Mouse (Mus musculus): Measurements from ENCODE around the gene Gdap1l1. TPM values are rescaled to one million over a fixed set of nuclear protein-coding genes. Genes with fewer than 3 reads are reported as not detected.

Gene Gdap1l1
- total RNA-seq, 2 experiments from 2014 or later = 72.6 to 73.9 TPM

DNA sequence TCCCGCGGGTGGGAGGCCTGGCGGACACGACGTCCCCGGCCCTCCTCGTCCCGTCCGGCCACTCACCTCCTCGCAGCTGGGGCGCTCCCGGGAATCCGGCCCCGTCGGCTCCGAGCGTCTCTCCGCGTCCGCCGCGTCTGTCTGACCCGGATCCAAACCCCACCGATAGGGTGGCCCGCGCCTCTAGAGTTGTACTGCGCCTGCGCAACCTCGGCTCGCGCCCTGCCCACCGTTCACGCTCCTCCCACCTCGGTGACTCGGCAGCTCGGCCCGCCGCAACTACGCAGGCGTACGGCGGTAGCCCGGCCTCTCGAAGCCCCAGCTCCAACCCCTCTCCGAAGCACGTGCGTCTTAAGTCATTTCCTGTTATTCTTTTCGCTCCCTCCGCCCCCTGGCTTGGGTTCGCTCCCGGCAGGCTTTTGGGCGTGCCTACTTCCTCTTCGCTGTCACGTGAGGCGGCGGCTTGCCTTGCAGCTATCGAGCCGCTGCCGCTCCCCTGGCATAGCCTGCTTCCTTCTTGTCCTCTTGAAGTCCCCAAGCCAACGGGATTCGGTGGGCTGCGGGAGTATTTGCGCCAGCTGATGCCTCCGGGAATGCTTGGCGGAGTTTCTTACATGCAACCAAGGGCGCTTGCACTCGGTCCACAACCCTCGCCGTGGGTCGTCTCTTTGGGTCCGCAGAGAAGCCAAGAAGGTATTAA is 18.8 kb upstream of the Gdap1l1 start:
- DNase-seq (ENCODE audit: low spot score in 2 of 2) = peak; percentile 99 to 100
- intact Hi-C loops (cut with DNase I) = loop anchor here (5.0 kb wide), 1 partner anchor 487 kb away; the partner anchor contains the start of gene Srsf6

DNA sequence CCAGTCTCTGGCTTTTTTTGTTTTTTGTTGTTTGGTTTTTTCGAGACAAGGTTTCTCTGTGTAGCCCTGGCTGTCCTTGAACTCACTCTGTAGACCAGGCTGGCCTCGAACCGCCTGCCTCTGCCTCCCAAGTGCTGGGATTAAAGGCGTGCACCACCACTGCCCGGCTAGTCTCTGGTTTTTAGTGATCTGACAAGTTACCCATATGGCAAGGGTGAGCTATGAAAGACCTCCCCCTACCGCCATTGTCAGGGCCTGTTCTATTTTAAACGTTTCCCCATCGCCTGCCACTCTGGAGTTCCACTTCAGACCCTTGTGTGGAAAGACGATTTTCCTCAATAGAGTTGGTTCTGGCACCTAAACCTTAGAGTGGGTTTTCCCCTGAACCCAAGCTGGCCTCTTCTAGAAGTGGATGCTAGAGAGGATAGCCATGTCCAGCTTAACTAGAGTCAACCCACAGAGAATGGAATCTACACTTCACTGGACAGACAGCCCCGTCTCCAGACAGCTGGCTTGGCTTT is 17.9 kb upstream of the Gdap1l1 start:
- no peak for DNase-seq (ENCODE audit: low spot score in 2 of 2)
- intact Hi-C loops (cut with DNase I) = no loop called here

DNA sequence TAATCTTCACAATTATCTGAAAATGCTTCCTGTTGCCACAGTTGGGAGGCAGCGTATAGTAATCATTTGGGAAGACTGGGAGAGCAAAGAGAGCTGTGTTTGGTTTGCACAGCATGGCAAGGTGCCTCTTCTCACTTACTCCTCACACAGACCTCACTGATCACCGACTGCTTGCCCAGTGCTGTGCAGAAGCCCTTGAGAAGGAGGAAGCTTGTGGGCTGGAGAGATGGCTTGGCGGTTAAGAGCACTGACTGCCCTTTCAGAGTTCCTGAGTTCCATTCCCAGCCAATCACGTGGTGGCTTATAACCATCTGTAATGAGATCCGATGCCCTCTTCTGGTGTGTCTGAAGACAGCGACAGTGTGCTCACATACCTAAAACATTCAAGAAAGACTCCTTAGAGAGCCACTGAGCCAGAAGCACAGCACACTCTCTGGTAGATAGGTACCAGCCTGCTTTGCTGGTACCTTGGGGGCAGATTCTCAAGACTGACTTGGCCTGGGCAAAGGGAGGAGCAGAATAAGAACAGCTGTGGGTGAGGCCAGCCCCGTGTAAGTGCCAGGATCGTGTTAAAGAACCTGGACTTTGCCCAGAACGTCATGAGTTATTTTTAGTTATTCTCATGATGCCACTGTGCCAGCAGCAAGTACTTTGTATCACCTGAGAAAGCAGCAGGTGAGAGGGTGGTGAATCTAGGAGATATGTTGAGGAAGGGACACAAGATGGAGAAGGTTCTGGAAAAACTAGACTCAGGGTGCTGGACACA is 15.2 kb upstream of the Gdap1l1 start:
- no peak for DNase-seq (ENCODE audit: low spot score in 2 of 2)
- intact Hi-C loops (cut with DNase I) = no loop called here

DNA sequence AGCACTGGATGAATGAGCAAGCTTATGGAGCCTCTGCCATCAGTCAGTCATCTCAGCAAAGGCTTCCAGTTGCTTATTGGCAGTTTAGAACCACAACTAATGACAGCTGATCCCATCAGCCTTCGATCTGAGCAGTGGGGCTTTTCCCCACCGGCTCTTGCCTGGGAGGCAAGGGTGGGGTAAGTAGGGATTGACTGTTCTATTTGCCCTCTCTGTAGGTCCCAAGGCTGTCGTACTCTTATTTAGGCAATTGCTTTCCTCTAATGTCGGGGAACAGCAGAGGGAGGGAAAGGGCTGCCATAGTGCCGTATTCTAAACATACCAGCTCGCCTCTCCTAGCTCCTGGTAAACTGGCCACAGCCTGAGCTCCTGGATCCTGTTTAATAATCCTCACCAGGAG is 13.7 kb upstream of the Gdap1l1 start, which contains the start of gene Oser1:
TSS of gene Oser1 (minus strand) at position 101 of the 400 bp plus-strand sequence.
- intact Hi-C loops (cut with DNase I) = no loop called here
- DNase-seq (ENCODE audit: low spot score in 2 of 2) = no peak

DNA sequence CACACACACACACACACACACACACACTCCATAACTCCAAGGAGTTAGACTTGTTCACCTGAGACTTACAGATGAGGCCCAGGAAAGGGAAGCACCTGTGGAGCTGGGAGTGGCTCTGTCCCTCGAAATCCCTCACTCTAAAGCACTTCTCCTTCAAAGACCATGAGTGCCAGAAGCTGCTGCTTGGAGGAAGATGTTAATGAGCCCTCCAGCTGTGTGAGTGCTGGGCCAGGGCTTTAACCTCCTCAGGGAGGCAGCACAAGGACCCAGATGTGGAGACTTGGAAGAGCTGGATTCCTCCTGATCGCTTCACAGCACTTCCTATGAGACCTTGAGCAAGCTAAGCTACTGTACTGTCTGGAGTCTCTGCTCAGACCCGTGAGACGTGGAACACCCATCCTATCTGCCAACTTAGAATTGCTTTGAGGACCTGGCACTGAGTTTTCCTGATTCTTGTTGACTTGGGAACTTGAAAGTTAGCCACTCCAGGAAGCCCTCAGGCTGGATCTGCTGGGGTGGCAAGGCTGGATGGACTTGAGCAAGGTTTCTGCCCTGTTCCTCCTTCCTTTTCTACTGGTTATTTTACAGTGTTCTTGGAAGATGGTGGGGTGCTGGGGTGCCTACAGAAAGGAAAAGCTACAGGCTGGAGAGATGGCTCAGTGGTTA is 9.8 kb upstream of the Gdap1l1 start:
- no peak for DNase-seq (ENCODE audit: low spot score in 2 of 2)
- intact Hi-C loops (cut with DNase I) = no loop called here

DNA sequence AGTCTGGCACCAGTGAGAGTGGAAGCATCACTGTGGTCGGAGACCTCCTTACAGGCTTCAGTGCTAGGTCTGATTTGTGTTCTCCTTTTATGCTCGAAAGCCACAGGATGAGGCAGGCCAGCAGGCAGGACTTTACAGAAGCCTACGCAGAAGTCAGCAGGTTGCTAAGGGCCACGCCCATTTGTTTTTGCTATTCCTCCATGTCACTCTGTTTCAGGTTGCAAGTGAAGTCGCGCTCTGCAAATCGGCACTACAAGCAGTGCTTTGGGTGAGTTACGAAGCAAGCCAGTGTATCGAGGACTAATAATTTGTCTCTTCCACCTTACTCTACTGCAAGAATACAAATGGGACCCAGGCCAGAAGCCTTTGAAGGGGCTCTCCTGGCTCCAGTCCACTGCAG is 7.0 kb upstream of the Gdap1l1 start:
- DNase-seq (ENCODE audit: low spot score in 2 of 2) = no peak
- intact Hi-C loops (cut with DNase I) = no loop called here

DNA sequence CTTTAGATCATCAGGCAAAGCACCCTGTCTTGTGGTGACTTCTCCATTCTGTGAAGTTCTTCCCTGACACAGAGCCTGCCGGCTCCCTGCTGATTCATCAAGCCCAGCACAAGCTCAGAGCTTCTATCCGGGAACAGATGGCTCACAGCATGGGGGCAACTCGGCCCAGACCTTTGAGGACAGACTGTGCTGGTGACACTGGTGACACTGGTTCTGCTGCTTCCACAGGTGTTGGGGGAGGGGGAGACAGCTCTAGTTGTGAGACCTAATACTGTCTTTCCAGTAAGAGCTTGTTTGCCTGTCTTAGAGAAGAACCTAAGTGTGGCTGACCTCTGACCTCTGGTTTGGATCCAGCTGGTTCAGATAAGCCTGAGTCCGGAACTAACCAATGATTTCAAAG is 4.3 kb upstream of the Gdap1l1 start:
- intact Hi-C loops (cut with DNase I) = no loop called here
- DNase-seq (ENCODE audit: low spot score in 2 of 2) = no peak

DNA sequence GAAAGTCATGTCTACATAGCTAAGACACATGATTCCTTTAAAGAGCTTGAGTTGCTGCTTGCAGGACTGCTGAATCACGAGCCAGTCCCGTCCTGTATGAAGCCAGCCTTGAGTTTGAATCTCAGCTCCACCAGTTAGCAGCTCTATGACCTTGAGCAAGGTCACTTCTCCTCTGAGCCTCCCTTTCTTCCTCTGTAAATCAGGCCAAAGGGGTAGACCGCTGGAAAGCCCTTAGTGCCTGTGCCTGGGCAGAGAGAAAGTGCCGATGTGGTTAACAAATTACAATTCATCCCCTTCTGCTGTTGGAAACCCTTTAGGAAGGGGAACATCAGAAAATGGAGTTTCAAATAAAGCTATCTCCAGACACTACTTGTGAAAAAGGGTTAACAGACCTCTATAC is 476 bp upstream of the Gdap1l1 start:
- no peak for DNase-seq (ENCODE audit: low spot score in 2 of 2)
- intact Hi-C loops (cut with DNase I) = no loop called here

DNA sequence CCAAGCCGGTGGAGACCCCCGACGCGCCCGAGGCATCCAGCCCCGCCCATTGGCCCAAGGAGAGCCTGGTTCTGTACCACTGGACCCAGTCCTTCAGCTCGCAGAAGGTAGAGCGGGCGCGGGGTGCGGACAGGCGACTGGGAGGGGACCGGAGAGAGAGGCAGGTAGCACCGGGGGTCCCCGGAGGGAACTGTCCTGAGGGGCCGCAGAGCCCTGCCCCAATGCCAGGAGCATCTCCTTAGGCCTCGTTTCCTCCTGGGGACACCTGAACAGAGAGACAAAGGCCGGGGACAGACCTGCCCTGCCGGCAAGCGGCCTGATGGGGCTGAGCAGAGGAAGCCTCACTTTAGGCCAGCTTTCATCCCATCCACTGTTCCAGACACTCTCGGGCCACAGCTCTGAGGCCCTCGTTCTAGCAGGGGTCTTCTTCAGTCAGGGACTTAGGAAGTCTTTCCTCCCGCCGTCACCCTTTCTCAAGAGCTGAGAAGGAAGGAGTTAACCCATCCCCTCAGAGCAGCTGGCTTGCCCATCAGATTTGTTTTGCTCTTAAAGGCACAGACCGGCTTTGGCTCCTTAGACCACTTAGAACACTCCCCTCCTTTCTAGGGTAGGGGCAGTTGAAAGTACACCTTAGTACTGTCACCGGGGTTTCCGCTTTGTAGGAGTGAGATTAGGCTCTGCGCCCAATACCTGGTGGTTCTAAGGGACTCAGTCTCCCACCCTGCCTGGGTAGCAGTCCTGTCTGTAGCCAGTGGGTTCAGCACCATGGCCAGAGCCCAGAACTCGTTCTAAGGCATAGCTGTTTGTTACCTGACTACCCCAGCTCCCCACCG is 559 bp downstream of the Gdap1l1 start:
- intact Hi-C loops (cut with DNase I) = no loop called here
- DNase-seq (ENCODE audit: low spot score in 2 of 2) = peak in 1 of 2 experiments; percentile 49

DNA sequence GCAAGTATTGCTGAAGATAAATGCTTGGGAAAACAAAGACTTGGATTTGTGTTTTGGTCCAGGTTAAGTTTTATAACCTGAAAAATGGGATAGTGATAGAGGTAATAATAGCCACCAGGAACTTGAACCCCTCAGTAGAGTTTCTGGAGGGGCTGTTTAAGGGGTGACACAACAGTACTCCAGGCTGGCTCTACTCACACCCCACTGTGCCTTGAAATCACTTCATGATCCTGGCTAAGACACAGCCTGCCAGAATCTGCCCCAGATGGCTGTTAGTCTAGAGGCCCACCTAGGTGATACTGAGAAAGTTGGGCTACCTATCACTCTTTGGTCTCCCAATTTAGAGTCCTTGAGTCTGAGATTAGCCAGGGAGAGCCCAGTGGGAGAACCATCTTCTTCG is 1.2 kb downstream of the Gdap1l1 start:
- no peak for DNase-seq (ENCODE audit: low spot score in 2 of 2)
- intact Hi-C loops (cut with DNase I) = no loop called here

DNA sequence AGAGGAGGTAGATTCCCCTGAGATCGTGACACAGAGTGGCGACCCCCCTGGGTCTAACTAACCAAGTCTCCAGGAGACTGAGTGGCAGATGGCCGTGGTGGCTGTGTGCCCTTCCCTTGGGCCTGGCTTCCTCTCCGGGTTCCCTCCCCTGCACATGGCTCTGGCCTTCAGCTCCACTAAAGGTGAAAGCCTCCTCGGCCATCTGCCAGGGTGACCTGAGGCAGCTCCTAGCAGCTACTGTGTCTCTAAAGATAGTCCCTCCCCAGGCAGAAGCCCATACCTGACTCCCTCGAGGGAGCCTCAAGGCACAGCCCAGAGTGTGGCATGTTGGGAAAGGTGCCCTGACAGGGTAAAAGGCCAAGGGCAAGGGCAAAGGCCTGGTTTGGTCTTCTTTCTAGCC is 5.3 kb downstream of the Gdap1l1 start:
- intact Hi-C loops (cut with DNase I) = no loop called here
- no peak for DNase-seq (ENCODE audit: low spot score in 2 of 2)

DNA sequence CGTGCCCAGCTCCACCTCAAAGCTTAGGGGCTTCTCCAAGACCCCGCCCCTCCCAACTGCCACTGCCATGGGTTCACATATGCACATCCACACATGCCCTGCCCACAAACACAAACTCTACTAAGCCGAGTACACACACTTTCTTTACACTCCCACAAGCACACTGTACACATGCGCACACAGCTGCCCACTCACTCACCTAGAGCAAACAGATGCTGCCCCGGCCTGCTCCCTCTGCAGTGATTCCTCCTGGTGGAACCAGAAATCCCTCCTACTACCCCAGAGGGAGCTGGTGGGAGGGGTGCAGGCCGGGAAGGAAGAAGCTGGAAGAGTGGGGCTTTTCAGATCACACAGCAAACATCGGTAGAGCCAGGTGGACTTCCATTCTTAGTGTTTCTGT is 5.7 kb downstream of the Gdap1l1 start:
- DNase-seq (ENCODE audit: low spot score in 2 of 2) = no peak
- intact Hi-C loops (cut with DNase I) = no loop called here

DNA sequence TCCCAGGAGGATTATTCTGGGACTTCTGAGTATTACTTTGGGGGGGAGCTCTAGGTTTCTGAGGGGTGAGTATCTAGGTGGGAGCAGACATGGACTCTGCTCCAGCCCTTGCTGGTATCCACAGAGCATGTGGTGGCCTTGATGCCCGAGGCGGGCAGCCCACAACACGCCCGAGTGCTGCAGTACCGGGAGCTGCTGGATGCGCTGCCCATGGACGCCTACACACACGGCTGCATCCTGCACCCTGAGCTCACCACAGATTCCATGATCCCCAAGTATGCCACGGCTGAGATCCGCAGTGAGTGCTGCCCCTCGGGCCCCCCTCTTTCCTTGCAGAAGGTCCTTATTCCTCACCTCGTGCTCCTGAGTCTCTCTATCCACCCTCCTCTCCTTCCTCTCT is 9.1 kb downstream of the Gdap1l1 start:
- DNase-seq (ENCODE audit: low spot score in 2 of 2) = no peak

DNA sequence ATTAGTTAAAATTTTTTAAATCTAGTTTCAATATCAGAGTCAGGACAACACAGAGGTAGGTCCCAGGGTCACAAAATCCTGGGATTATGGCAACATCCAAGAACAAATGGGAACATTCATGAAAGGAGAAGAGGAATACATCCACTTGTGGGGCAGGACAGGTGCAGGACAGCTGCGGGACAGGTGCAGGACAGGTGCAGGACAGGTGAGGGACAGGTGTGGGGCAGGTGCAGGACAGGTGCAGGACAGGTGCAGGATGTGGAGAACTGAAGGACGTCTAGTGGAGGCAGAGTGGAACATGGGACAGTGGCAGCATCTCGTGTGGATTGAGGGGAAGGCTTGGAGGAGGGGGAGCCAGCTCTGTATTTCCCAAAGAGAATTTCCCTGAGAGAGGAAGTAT is 11.0 kb downstream of the Gdap1l1 start:
- DNase-seq (ENCODE audit: low spot score in 2 of 2) = no peak
- intact Hi-C loops (cut with DNase I) = no loop called here

More for the DNA sequence above, 9.1 kb downstream of the Gdap1l1 start:
- intact Hi-C loops (cut with DNase I) = no loop called here

DNA sequence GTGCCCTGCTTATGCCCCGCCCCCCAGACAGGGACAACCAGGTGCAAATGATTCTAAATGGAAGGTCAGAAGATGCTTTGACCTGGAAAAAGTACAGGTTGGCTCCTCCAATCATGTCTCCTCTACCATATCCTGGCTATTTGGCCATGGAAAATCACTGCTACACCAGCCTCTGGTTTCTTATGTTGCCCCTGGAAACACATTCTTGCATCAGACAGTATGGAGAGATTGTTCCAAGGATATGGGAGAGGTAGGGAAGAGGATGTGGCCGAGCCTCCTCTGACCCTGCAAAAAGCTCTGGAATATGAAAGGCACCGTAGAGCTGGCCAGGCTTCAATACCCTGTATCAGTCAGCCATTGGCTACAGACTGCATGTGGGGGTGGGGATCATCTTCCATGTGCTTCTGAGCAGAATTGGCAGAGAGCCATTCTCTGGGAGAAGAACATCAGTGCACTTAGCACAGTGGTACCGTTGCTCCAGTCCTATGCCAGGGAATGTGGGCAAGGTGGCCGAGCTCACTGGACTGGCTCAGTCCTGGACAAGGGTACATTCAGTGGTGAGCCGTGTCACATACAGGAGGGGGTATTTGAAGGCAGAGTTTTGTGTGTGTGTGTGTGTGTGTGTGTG is 12.5 kb downstream of the Gdap1l1 start:
- intact Hi-C loops (cut with DNase I) = no loop called here
- peak in 1 of 2 experiments; percentile 40 for DNase-seq (ENCODE audit: low spot score in 2 of 2)

DNA sequence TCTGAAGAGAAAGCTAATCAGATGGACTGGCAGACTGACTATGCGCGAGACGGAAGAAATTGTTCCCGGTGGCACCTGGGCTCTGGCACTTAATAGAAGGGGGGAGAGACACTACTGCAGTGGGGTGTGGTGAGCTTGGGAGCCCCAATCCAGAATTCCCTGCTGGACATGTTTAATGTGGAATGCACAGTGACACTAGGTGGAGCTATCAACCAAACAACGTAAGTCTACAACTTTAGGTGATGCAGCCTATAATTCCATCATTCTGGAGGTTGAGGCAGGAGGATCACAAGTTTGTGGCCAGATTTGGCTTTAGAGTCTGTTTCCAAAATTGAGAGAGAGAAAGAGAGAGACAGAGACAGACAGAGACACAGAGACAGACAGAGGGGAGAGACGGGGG is 14.5 kb downstream of the Gdap1l1 start:
- intact Hi-C loops (cut with DNase I) = no loop called here
- no peak for DNase-seq (ENCODE audit: low spot score in 2 of 2)

DNA sequence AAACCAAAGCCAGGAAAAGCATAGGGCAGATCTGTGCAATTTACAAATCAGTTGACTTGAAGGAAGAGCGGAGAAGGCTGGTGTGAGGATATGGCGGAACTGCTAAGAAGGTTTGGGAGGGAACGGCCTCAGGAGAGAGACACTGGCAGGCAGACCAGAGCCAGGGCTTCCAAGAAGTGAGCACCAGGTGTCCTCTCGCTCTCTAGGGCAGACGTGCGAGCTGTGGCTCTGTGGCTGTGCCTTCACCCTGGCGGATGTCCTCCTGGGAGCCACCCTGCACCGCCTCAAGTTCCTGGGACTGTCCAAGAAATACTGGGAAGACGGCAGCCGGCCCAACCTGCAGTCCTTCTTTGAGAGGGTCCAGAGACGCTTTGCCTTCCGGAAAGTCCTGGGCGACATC is 15.1 kb downstream of the Gdap1l1 start:
- no peak for DNase-seq (ENCODE audit: low spot score in 2 of 2)
- intact Hi-C loops (cut with DNase I) = no loop called here

DNA sequence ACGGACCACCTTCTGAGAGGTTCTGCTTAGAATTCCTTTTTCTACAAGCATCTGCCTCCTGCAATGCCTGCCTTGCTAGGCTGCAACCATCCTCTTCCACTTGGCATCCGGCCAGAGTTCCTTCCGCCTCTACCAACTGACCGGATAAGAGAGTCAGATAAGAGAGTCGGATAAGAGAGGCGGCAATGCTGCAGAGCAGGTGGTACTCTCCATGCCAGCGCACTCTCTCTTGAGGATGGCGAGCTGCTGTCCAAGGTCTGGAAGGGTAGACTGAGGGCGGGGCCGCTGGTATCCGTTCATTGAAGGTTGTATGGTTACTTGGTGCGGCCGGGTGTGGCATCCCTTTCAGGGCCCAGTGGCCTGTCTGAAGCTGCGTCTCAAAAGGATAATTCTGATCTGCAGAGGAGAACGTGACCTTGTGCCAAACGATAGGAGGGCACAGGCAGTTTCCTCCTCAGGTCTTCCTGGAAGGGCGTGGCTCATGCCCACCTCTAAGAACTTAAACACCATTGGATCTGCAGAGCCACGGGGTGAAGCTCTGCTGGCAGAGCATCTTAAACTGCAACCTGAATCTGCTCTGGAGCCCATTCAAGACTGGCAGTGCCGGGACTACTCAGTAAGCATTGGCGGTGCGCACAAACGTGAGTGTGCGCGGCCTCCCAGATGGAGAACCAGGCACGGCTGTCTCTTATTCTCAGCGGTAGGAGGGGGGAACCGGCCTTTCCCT is 20.4 kb downstream of the Gdap1l1 start:
- no peak for DNase-seq (ENCODE audit: low spot score in 2 of 2)
- intact Hi-C loops (cut with DNase I) = no loop called here

DNA sequence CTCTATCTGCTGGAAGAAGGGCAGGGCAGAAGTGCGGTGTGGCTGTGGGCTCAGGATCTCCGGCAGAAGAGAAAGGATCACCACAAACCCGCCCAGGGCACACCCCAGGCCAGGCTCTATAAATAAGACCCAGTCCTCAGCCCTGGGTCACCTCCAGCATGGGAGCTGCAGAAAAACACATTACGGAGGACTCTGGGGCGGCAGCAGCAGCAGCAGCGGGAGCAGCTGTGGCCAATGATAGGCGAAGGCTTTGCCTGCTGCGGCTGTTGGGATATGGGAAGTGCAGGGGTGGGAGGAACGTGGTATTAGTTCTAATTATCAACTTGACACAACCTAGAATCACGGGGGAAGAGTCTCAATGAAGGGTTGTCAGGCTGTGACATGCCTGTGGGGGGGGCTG is 21.1 kb downstream of the Gdap1l1 start:
- no peak for DNase-seq (ENCODE audit: low spot score in 2 of 2)
- intact Hi-C loops (cut with DNase I) = no loop called here
